Mouse (Mus musculus): ENCODE measurements at regions not wholly inside any gene's neighbourhood (a gene's known extent, or its start where the extent isn't known, plus 50 kb on each side); places are given as distances from the start of the nearest gene placed in this dataset.

DNA sequence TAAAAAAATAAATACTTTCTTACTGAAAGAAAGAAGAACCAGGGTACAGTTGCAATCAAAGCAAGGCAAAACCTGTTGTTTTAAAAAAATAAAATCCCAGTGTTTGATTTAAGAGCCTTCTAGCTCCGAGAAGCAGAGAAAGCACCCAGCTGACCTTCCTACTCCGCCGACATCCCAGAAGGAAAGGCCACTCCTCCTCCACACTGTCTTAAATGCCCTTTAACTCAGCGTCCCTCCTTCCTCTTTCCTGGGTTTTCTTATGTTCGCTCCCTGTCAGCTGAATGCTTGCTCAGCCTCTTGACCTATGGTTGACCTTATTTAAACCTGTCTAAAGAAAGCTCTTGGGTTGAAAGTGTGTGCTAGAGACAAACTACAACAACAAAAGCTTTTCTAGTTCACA, 79.1 kb downstream of the Sptssa start:
- Histone ChIP-seq H3K9me3 (ENCODE audit: control insufficient read depth, low read length) (0 out of 2 replicates have a peak, but pooled peaks cover 2% of the 10 kb centered on the region), H3K36me3 (ENCODE audit: control insufficient read depth, insufficient read depth, low read length) (no peaks in the 10 kb centered on the region), H3K27me3 (ENCODE audit: control insufficient read depth, insufficient read depth, low read depth, low read length) (no peaks in the 10 kb centered on the region), H3K9ac (ENCODE audit: low read length) (no peak overlapping the region), H3K4me3 (ENCODE audit: low read length) (no peak overlapping the region), H3K4me1 (replicated peaks; ENCODE audit: control insufficient read depth, insufficient read depth, low read length) (no peaks in the 10 kb centered on the region), H3K4me2 (ENCODE audit: low read depth, low read length) (no peak overlapping the region), H3K27ac (ENCODE audit: low read length) (no peak overlapping the region)
- WGBS: 8% methylated on average over 5 of the region's 5 CpGs
- ATAC-seq (ENCODE audit: low read depth): no peak

DNA sequence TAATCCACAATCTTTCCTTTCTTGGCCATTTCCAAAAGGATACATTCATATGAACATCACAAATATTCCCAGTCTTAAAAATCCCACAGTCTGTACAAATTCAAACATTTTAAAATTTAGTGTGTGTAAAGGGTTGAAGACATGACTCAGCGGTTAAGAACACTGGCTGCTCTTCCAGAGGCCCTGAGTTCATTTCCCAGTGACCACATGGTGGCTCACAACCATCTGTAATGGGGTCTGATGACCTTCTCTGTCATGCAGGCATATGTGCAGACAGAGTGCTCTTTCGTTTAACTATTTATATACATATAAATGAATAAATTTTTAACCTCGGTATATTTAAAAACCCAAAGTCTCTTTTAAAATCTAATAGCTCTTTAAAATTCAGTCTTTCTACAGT, 79.6 kb downstream of the Sptssa start:
- Histone ChIP-seq H3K36me3 (ENCODE audit: control insufficient read depth, insufficient read depth, low read length) (no peaks in the 10 kb centered on the region), H3K9me3 (ENCODE audit: control insufficient read depth, low read length) (0 out of 2 replicates have a peak, but pooled peaks cover 3% of the 10 kb centered on the region), H3K4me1 (replicated peaks; ENCODE audit: control insufficient read depth, insufficient read depth, low read length) (no peaks in the 10 kb centered on the region), H3K4me3 (ENCODE audit: low read length) (no peak overlapping the region), H3K4me2 (ENCODE audit: low read depth, low read length) (no peak overlapping the region), H3K9ac (ENCODE audit: low read length) (no peak overlapping the region), H3K27me3 (ENCODE audit: control insufficient read depth, insufficient read depth, low read depth, low read length) (no peaks in the 10 kb centered on the region), H3K27ac (ENCODE audit: low read length) (no peak overlapping the region)
- 57% methylated on average over 3 of the region's 3 CpGs for WGBS
- no peak for ATAC-seq (ENCODE audit: low read depth)

DNA sequence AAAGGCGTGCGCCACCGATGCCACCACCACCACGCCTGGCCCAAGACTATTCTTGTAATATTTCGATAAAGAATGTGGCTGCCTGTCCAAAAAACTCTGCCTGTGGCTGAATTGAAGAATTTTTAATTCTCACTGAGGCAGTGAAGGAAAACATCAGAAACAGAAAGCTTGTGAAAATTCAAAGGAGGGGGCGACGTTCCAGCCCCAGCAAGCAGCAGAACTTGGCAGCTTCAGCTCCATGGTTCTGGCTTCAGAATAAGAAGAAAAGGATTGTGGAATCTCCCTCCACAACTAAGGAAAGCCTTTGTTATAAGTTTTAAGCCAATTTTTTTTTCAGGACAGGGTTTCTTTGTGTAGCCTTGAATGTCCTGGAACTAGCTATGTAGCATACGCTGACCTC, 83.5 kb downstream of the Sptssa start:
- no peak overlapping the region for H3K27ac ChIP-seq (ENCODE audit: low read length)
- ATAC-seq (ENCODE audit: low read depth): no peak

DNA sequence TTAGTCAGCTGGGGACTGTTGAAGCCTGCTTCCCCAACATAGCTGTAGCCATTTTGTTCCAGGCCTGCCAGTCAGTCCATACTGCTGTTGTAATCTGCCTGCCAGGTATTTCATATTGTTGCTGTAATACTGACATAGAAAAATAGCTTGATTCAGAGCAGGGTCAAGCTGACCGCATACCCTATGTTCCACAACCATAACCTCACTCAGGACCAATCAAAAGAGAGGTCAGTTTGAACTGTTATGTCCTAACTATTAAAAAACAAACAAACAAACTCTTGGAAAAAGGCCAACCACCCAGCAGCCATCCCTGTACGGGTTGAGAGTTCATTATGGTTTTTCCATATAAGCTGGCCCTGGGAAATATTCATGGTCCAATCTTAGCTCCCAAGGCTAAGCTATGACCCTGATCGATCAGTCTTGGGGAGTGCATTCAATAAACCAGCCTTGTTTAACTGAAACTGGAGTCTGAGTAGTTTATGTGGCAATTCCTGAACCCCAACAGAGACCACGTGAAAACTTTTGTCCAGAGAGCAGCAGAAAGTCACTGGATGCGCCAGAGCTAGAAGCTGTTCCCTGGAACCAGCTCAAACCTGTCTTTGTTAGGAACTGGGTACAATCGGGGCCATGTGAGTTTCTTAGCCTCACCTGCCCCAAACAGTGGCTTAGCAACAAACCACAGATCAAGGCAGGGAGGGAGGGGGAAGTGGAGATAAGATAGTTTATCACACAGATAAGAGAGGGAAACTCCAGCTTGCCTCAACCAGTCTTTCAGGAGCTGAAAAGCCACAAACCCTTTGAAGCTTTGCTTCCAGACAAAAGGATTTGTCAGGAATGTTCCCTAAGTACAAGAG, 88.1 kb downstream of the Sptssa start:
- Histone ChIP-seq H3K27me3 (ENCODE audit: control insufficient read depth, insufficient read depth, low read depth, low read length) (no peaks in the 10 kb centered on the region), H3K9ac (ENCODE audit: low read length) (no peak overlapping the region), H3K4me2 (ENCODE audit: low read depth, low read length) (no peak overlapping the region), H3K36me3 (ENCODE audit: control insufficient read depth, insufficient read depth, low read length) (no peaks in the 10 kb centered on the region), H3K4me3 (ENCODE audit: low read length) (no peak overlapping the region), H3K27ac (ENCODE audit: low read length) (no peak overlapping the region), H3K9me3 (ENCODE audit: control insufficient read depth, low read length) (0 out of 2 replicates have a peak, but pooled peaks cover 3% of the 10 kb centered on the region), H3K4me1 (replicated peaks; ENCODE audit: control insufficient read depth, insufficient read depth, low read length) (no peaks in the 10 kb centered on the region)
- no peak for ATAC-seq (ENCODE audit: low read depth)
- 54% methylated on average over 6 of the region's 6 CpGs for WGBS

More for the DNA sequence above, 83.5 kb downstream of the Sptssa start:
- Histone ChIP-seq H3K27me3 (ENCODE audit: control insufficient read depth, insufficient read depth, low read depth, low read length) (no peaks in the 10 kb centered on the region), H3K4me3 (ENCODE audit: low read length) (no peak overlapping the region), H3K9ac (ENCODE audit: low read length) (no peak overlapping the region), H3K36me3 (ENCODE audit: control insufficient read depth, insufficient read depth, low read length) (no peaks in the 10 kb centered on the region), H3K4me1 (replicated peaks; ENCODE audit: control insufficient read depth, insufficient read depth, low read length) (no peaks in the 10 kb centered on the region), H3K4me2 (ENCODE audit: low read depth, low read length) (no peak overlapping the region), H3K9me3 (ENCODE audit: control insufficient read depth, low read length) (0 out of 2 replicates have a peak, but pooled peaks cover 3% of the 10 kb centered on the region)
- 93% methylated on average over 8 of the region's 8 CpGs for WGBS

DNA sequence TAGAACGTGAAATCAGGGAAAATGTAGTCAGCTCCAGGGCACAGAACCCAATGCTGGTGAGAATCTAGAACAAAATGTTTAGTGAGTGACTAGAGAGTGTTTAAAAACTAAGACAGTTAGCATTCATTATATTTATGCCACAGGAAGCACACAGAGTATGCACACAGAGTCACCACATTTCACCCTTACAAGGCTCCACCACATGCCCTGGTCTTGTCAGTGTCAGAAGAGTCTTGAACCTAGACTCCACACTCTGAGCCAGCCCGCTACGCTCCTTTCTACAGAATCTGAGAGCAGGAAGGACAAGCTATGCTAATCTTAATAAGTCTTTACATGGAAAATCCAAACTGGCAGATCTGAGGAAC, 89.0 kb downstream of the Sptssa start:
- Histone ChIP-seq H3K4me2 (ENCODE audit: low read depth, low read length) (no peak overlapping the region), H3K27ac (ENCODE audit: low read length) (no peak overlapping the region), H3K36me3 (ENCODE audit: control insufficient read depth, insufficient read depth, low read length) (no peaks in the 10 kb centered on the region), H3K27me3 (ENCODE audit: control insufficient read depth, insufficient read depth, low read depth, low read length) (no peaks in the 10 kb centered on the region), H3K4me3 (ENCODE audit: low read length) (no peak overlapping the region), H3K4me1 (replicated peaks; ENCODE audit: control insufficient read depth, insufficient read depth, low read length) (no peaks in the 10 kb centered on the region), H3K9ac (ENCODE audit: low read length) (no peak overlapping the region), H3K9me3 (ENCODE audit: control insufficient read depth, low read length) (0 out of 2 replicates have a peak, but pooled peaks cover 3% of the 10 kb centered on the region)
- 90% methylated on average over 3 of the region's 3 CpGs for WGBS
- ATAC-seq (ENCODE audit: low read depth): no peak

DNA sequence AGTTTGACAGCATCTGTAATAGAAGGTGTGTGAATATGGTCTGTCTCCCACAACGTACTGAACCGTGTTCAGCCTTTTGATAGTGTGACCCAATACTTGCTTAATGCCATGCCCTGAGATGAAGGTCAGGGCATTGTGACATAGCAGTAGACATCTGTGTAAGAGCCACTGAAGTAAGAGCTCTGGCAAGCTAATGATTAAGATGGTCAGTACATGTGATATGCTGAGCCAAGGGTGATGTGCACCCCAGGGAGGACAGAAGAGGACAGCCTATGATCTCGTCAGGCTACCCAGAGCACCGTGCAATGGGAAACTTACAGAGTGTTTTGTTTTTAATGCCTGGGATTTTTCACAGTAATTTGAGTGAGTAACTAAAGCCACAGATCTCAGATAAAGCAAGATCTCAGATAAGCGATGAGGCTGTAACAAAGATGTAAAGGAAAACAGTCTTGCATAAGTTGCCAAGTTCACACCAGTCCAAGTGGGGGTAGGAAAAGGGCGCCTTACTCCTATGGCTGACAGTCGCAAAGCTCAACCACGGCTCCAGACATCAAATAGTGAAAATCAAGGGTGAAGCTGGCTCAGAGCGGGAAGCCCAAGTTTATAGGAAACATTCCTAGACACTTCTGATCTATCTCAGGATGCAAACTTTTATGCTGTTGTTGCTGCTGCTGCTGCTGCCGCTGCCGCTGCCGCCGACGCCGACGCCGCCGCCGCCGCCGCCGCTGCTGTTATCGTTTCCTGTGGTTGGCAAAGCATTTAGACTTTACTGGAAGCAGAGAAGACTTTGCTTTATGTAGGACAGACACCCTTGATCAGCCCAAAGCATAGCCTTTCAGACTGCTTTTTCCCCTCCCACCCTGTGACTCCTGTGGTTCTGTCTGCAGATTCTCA, 89.6 kb downstream of the Sptssa start:
- no peak overlapping the region for H3K4me2 ChIP-seq (ENCODE audit: low read depth, low read length)
- no peaks in the 10 kb centered on the region for H3K4me1 ChIP-seq (replicated peaks; ENCODE audit: control insufficient read depth, insufficient read depth, low read length)
- H3K9me3 ChIP-seq (ENCODE audit: control insufficient read depth, low read length): no peaks in the 10 kb centered on the region
- no peaks in the 10 kb centered on the region for H3K27me3 ChIP-seq (ENCODE audit: control insufficient read depth, insufficient read depth, low read depth, low read length)
- ATAC-seq (ENCODE audit: low read depth): no peak
- H3K4me3 ChIP-seq (ENCODE audit: low read length): no peak overlapping the region
- WGBS: 85% methylated on average over 23 of the region's 23 CpGs
- H3K27ac ChIP-seq (ENCODE audit: low read length): no peak overlapping the region
- no peak overlapping the region for H3K9ac ChIP-seq (ENCODE audit: low read length)
- H3K36me3 ChIP-seq (ENCODE audit: control insufficient read depth, insufficient read depth, low read length): no peaks in the 10 kb centered on the region

DNA sequence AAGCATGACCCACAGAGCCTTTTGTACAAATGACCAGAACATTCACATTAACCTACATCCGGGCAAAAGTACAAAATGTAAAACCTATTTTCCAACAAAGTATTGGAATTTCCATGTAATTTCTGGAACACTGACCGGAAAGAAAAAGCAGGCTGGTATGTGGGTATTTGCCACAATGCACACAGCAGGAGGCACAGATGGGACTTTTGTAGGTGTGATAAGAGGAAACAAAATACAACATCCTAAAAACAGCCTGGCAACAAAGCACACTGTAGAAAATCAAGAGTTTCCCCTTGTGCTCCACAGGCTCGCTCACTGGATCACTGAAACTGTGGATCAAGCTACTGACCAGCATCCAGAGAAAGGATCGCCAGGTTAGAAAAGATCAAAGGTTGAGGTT, 94.4 kb downstream of the Sptssa start:
- H3K9ac ChIP-seq (ENCODE audit: low read length): no peak overlapping the region
- WGBS: 83% methylated on average over 4 of the region's 4 CpGs
- no peaks in the 10 kb centered on the region for H3K9me3 ChIP-seq (ENCODE audit: control insufficient read depth, low read length)
- H3K27me3 ChIP-seq (ENCODE audit: control insufficient read depth, insufficient read depth, low read depth, low read length): no peaks in the 10 kb centered on the region
- ATAC-seq (ENCODE audit: low read depth): no peak
- H3K4me2 ChIP-seq (ENCODE audit: low read depth, low read length): no peak overlapping the region
- no peaks in the 10 kb centered on the region for H3K36me3 ChIP-seq (ENCODE audit: control insufficient read depth, insufficient read depth, low read length)
- H3K4me1 ChIP-seq (replicated peaks; ENCODE audit: control insufficient read depth, insufficient read depth, low read length): no peaks in the 10 kb centered on the region
- H3K27ac ChIP-seq (ENCODE audit: low read length): no peak overlapping the region
- no peak overlapping the region for H3K4me3 ChIP-seq (ENCODE audit: low read length)

DNA sequence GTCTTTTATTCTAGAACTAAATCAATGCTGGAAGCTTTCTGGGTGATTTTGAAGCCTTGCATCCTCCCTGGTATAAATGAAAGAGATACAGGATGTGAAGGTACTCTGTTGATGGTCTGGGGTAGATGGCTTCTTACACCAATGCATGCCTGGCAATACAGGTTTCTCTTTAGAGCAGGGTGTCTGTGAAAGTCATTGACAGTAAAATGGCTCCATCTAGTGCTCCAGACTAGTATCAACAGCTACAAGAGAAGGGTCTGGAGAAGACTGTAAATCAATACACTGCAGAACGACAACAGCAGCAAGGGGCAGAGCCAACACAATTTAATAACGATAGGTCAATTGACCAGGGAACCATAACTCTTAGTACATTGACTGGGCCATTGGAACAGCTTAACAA, 98.3 kb downstream of the Sptssa start:
- Histone ChIP-seq H3K9ac (ENCODE audit: low read length) (no peak overlapping the region), H3K4me1 (replicated peaks; ENCODE audit: control insufficient read depth, insufficient read depth, low read length) (no peaks in the 10 kb centered on the region), H3K9me3 (ENCODE audit: control insufficient read depth, low read length) (no peaks in the 10 kb centered on the region), H3K4me3 (ENCODE audit: low read length) (no peak overlapping the region), H3K4me2 (ENCODE audit: low read depth, low read length) (no peak overlapping the region), H3K27ac (ENCODE audit: low read length) (no peak overlapping the region), H3K27me3 (ENCODE audit: control insufficient read depth, insufficient read depth, low read depth, low read length) (no peaks in the 10 kb centered on the region), H3K36me3 (ENCODE audit: control insufficient read depth, insufficient read depth, low read length) (no peaks in the 10 kb centered on the region)
- ATAC-seq (ENCODE audit: low read depth): peak; percentile 51
- 43% methylated on average over 2 of the region's 2 CpGs for WGBS

DNA sequence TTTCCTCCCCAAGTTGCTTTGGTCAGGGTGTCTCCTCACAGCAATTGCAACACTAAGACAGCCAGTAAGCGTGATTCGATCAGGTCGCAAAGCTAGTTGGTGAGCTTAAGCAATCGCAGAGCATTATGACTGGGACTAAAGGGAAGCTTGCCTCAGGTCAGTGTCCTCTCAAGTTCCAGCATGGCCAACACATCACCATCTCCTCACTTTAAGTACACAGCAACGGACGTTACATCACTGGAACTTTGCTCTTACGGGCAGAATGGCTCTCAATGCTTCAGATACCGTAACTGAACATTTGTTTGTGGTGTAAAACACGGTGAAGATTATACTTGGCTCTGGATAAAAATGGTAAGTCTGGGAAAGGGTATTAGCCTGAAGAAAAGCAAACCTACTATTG, 106.7 kb downstream of the Sptssa start:
- H3K4me3 ChIP-seq (ENCODE audit: low read length): no peak overlapping the region
- no peaks in the 10 kb centered on the region for H3K27me3 ChIP-seq (ENCODE audit: control insufficient read depth, insufficient read depth, low read depth, low read length)
- H3K36me3 ChIP-seq (ENCODE audit: control insufficient read depth, insufficient read depth, low read length): no peaks in the 10 kb centered on the region
- no peak overlapping the region for H3K27ac ChIP-seq (ENCODE audit: low read length)
- no peak overlapping the region for H3K9ac ChIP-seq (ENCODE audit: low read length)
- no peak for ATAC-seq (ENCODE audit: low read depth)
- no peak overlapping the region for H3K4me2 ChIP-seq (ENCODE audit: low read depth, low read length)
- no peaks in the 10 kb centered on the region for H3K9me3 ChIP-seq (ENCODE audit: control insufficient read depth, low read length)
- 84% methylated on average over 9 of the region's 9 CpGs for WGBS
- no peaks in the 10 kb centered on the region for H3K4me1 ChIP-seq (replicated peaks; ENCODE audit: control insufficient read depth, insufficient read depth, low read length)

Data from lung, embryonic 16.5 days (tissue).